Comparison of ENCODE assay signal across 8 mouse cellular contexts in genomic region chr19:32388191-32388921, GRCm38 (mm10). TPM values are rescaled to one million over a fixed set of nuclear protein-coding genes. Genes with fewer than 3 reads are reported as not detected.
DNase-seq lines count a peak whose midpoint lies in the region; ATAC-seq and TF ChIP-seq lines count a peak whose summit lies in the region.

No protein-coding gene starts in this region.

- intact Hi-C loops in heart, postnatal 10 days (cut with DNase I) = loop anchor here (2.0 to 5.0 kb wide), 5 partner anchors 64 to 416 kb away; partner anchors contain the start of gene Asah2

- peak overlapping the region; percentile 68; the same call in 1 of the 2 replicates for H3K27ac ChIP-seq in ES-Bruce4 (ENCODE audit: insufficient read depth, low read length)
- H3K27ac ChIP-seq in forebrain, embryonic 13.5 days = peak overlapping the region; percentile 93
- H3K27ac ChIP-seq in neural tube, embryonic 15.5 days (replicated peaks) = peak overlapping the region; percentile 99

- TF ChIP-seq CTCF in ES-Bruce4 (IDR thresholded peaks at IDR 0.05; ENCODE audit: low read depth, low read length) = no peak
- no peak for TF ChIP-seq CTCF in lung, adult 2 months (IDR thresholded peaks at IDR 0.05; ENCODE audit: insufficient read depth, low read length)

- peak overlapping the region; percentile 94 for H3K4me3 ChIP-seq in ES-Bruce4 (ENCODE audit: low read depth, low read length)
- peak overlapping the region; percentile 74 for H3K4me3 ChIP-seq in forebrain, embryonic 13.5 days
- peak overlapping the region; percentile 97 for H3K4me3 ChIP-seq in lung, adult 2 months (replicated peaks; ENCODE audit: extremely low read depth, low read depth, low read length)
- H3K4me3 ChIP-seq in neural tube, embryonic 15.5 days (replicated peaks) = peak overlapping the region; percentile 89

- ATAC-seq in forebrain, embryonic 13.5 days = peak; percentile 91
- peak; percentile 93 for ATAC-seq in neural tube, embryonic 15.5 days (ENCODE audit: low FRiP score)

- WGBS in forebrain, embryonic 13.5 days = under 1% methylated on average over 60 of the region's 75 CpGs
- WGBS in lung, adult 2 months = under 1% methylated on average over 74 of the region's 75 CpGs
- WGBS in neural tube, embryonic 15.5 days = under 1% methylated on average over 72 of the region's 75 CpGs

- peak overlapping the region; percentile 96 for H3K9ac ChIP-seq in ES-Bruce4 (ENCODE audit: low read depth, poor library complexity, severe bottlenecking)
- peak overlapping the region; percentile 82 for H3K9ac ChIP-seq in forebrain, embryonic 13.5 days
- H3K9ac ChIP-seq in neural tube, embryonic 15.5 days (replicated peaks) = peak overlapping the region; percentile 93

- peaks cover 2% of the 10 kb centered on the region for H3K4me1 ChIP-seq in ES-Bruce4 (ENCODE audit: control insufficient read depth, insufficient read depth, low read length)
- H3K4me1 ChIP-seq in forebrain, embryonic 13.5 days = peaks cover 15% of the 10 kb centered on the region
- peaks cover 9% of the 10 kb centered on the region for H3K4me1 ChIP-seq in lung, adult 2 months (ENCODE audit: control insufficient read depth, insufficient read depth, low read length)
- H3K4me1 ChIP-seq in neural tube, embryonic 15.5 days = peaks cover 26% of the 10 kb centered on the region

- no peak for TF ChIP-seq EP300 in ES-Bruce4 (IDR thresholded peaks at IDR 0.05; ENCODE audit: insufficient read depth, low read depth, low read length)

- DNase-seq in c-Kit-positive CD71-positive TER-119-negative erythroid progenitor cells, embryonic 14.5 days (ENCODE audit: low read depth) = peak; percentile 68
- peak; percentile 95 to 97 for DNase-seq in heart, postnatal 10 days
- DNase-seq in layer of hippocampus, adult 18-20 months (ENCODE audit: low spot score in 2 of 2) = peak; percentile 91 to 94
- peak; percentile 90 for DNase-seq in lung, adult 2 months
- peak; percentile 91 for DNase-seq in testis, postnatal 14 days (ENCODE audit: low spot score)

- H3K27me3 ChIP-seq in ES-Bruce4 (ENCODE audit: control insufficient read depth, insufficient read depth, low read length, poor library complexity, severe bottlenecking) = no peaks in the 10 kb centered on the region
- peaks cover 12% of the 10 kb centered on the region; the same call in 1 of the 2 replicates for H3K27me3 ChIP-seq in forebrain, embryonic 13.5 days
- no peaks in the 10 kb centered on the region for H3K27me3 ChIP-seq in neural tube, embryonic 15.5 days (replicated peaks)

- H3K4me2 ChIP-seq in forebrain, embryonic 13.5 days = peak overlapping the region; percentile 91
- peak overlapping the region; percentile 85 for H3K4me2 ChIP-seq in neural tube, embryonic 15.5 days

- no peaks in the 10 kb centered on the region for H3K36me3 ChIP-seq in ES-Bruce4 (ENCODE audit: control insufficient read depth, insufficient read depth, low read length, poor library complexity, severe bottlenecking)
- no peaks in the 10 kb centered on the region for H3K36me3 ChIP-seq in forebrain, embryonic 13.5 days (ENCODE audit: poor library complexity, severe bottlenecking)
- no peaks in the 10 kb centered on the region for H3K36me3 ChIP-seq in neural tube, embryonic 15.5 days

- H3K9me3 ChIP-seq in ES-Bruce4 (replicated peaks; ENCODE audit: control insufficient read depth, insufficient read depth, low read length, poor library complexity, severe bottlenecking) = no peaks in the 10 kb centered on the region
- H3K9me3 ChIP-seq in forebrain, embryonic 13.5 days (replicated peaks) = no peaks in the 10 kb centered on the region
- no peaks in the 10 kb centered on the region for H3K9me3 ChIP-seq in neural tube, embryonic 15.5 days (replicated peaks)

- TF ChIP-seq POLR2A in ES-Bruce4 (IDR thresholded peaks at IDR 0.05; ENCODE audit: insufficient read depth, low read length) = no peak
- 0 out of 2 replicates have a peak, but pooled peaks have one; percentile 40 for TF ChIP-seq POLR2A in lung, adult 2 months (IDR thresholded peaks at IDR 0.05; ENCODE audit: borderline replicate concordance, extremely low read depth, low read depth, low read length)

RNA-seq across cellular contexts. Expression of gene Sgms1, which starts 1.2 kb away (rescaled TPM):
- 58.9 and 69.7 TPM in 2 replicates for polyA plus RNA-seq in ES-Bruce4 (2011; ENCODE audit: insufficient read depth, insufficient read length, low read depth, missing spikeins)
- 9.9 and 11.1 TPM in 2 replicates for polyA plus RNA-seq in forebrain, embryonic 13.5 days (2015; fragmentation: Nextera tagmentation; extraction: Ambion mirVana)
- total RNA-seq in heart, postnatal 10 days (2021) = 10 to 100 TPM; 54.1 to 67.2 TPM
- total RNA-seq in layer of hippocampus, adult 18-20 months (2021) = 10 to 100 TPM; 47.5 to 59.8 TPM
- 44.2 and 53.7 TPM in 2 replicates for polyA plus RNA-seq in lung, adult 2 months (2012; rRNA removed)
- polyA plus RNA-seq in neural tube, embryonic 15.5 days (2015; fragmentation: Nextera tagmentation; extraction: Ambion mirVana) = 24.6 and 26.3 TPM in 2 replicates

Comparison
In these comparisons a context has a peak if more than half of its experiments do, and no peak if none do; other contexts are left out.
1. Peak in every context shown above with its lines: DNase-seq, ATAC-seq, H3K4me3 ChIP-seq and H3K27ac ChIP-seq.